Mouse (Mus musculus): Measurements from ENCODE around the gene Mast4. TPM values are rescaled to one million over a fixed set of nuclear protein-coding genes. Genes with fewer than 3 reads are reported as not detected.
A peak's percentile ranks its signal among the peaks of the same experiment; 100 is the strongest.

Gene Mast4
- total and polyA plus RNA-seq, 3 experiments: 2.7 to 7.0 TPM; not detected in 1

DNA sequence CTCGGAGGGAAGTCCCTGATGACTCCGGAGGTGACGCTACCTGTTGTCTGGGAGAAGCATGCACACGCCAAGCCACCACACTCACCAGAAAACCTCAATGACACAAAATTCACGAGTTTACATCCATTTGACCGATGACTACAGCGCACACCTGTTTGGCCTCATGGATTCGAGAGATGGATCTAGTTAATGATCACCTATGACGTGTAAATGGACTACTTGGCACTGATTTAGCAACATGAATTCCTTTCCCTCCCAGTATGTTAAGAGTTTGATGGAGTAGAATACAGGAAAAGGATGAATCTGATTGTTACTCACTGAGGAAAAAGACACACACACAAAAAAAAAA is 427.7 kb downstream of the Mast4 start:
- Histone ChIP-seq H3K4me3 (ENCODE audit: control insufficient read depth in 1 of 2, insufficient read depth in 1 of 2, low read depth in 2 of 2, low read length in 2 of 2) (peak overlapping the region in 1 of 2 experiments; percentile 87; a peak in 3 of 4 replicates), H3K4me1 (ENCODE audit: control insufficient read depth in 1 of 2, insufficient read depth in 2 of 2, low read length in 2 of 2) (peaks cover 0 to 5% of the 10 kb centered on the region in 2 experiments; a peak in 1 of 4 replicates), H3K9ac (ENCODE audit: control insufficient read depth, low read depth, low read length, poor library complexity, severe bottlenecking) (peak overlapping the region; percentile 84), H3K27ac (ENCODE audit: control insufficient read depth, low read depth, low read length) (no peak overlapping the region), H3K36me3 (ENCODE audit: control insufficient read depth in 1 of 2, insufficient read depth in 2 of 2, low read length in 2 of 2) (peaks cover 0 to 8% of the 10 kb centered on the region in 2 experiments; a peak in 2 of 4 replicates), H3K27me3 (ENCODE audit: control insufficient read depth in 1 of 2, insufficient read depth in 2 of 2, low read length in 2 of 2) (no peaks in the 10 kb centered on the region), H3K9me3 (replicated peaks; ENCODE audit: insufficient read depth, low read length) (no peaks in the 10 kb centered on the region), H3K79me2 (ENCODE audit: control insufficient read depth, insufficient read depth, low read length, poor library complexity) (peaks cover 22% of the 10 kb centered on the region)
- DNase-seq (ENCODE audit: low read depth, low spot score): no peak
- TF ChIP-seq ELF1 (IDR thresholded peaks at IDR 0.05; ENCODE audit: low read depth, low read length) (no peak), HCFC1 (IDR thresholded peaks at IDR 0.05; ENCODE audit: low read depth, low read length) (no peak), KAT2A (conservative IDR thresholded peaks at IDR 0.05; ENCODE audit: low read depth, low read length) (no peak), USF1 (IDR thresholded peaks at IDR 0.05; ENCODE audit: low read depth, low read length) (no peak), MEF2A (IDR thresholded peaks at IDR 0.05; ENCODE audit: extremely low read depth, insufficient replicate concordance, low read depth, low read length, poor library complexity, severe bottlenecking) (no peak), CHD1 (IDR thresholded peaks at IDR 0.05; ENCODE audit: low read depth, low read length) (no peak), SIN3A (IDR thresholded peaks at IDR 0.05; ENCODE audit: low read length) (no peak), RCOR1 (IDR thresholded peaks at IDR 0.05; ENCODE audit: low read depth, low read length) (no peak), MYB (IDR thresholded peaks at IDR 0.05; ENCODE audit: low read depth, low read length) (no peak), POLR2AphosphoS5 (IDR thresholded peaks at IDR 0.05; ENCODE audit: borderline replicate concordance, low read depth, low read length) (no peak), ETS1 (IDR thresholded peaks at IDR 0.05; ENCODE audit: low read depth, low read length) (no peak), ZKSCAN1 (IDR thresholded peaks at IDR 0.05; ENCODE audit: low read depth, low read length) (no peak), GABPA (IDR thresholded peaks at IDR 0.05; ENCODE audit: low read depth, low read length) (no peak), MYC (IDR thresholded peaks at IDR 0.05; ENCODE audit: low read depth, low read length) (no peak), MAX (IDR thresholded peaks at IDR 0.05; ENCODE audit: low read length) (no peak), POLR2A (IDR thresholded peaks at IDR 0.05; ENCODE audit: control insufficient read depth in 1 of 2, insufficient read depth in 1 of 2, low read depth in 1 of 2, low read length in 2 of 2, poor library complexity in 1 of 2) (no peak), ZC3H11A (IDR thresholded peaks at IDR 0.05; ENCODE audit: low read depth, low read length) (no peak), GATA1 (IDR thresholded peaks at IDR 0.05; ENCODE audit: low read depth, low read length) (no peak), NELFE (IDR thresholded peaks at IDR 0.05; ENCODE audit: low read depth, low read length) (no peak), USF2 (IDR thresholded peaks at IDR 0.05; ENCODE audit: borderline replicate concordance in 1 of 2, insufficient read depth in 1 of 2, low read depth in 1 of 2, low read length in 2 of 2) (no peak)

Data from MEL (cell line).